Comparison of ENCODE assay signal across 8 mouse cellular contexts in genomic region chr2:103565732-103566422, GRCm38 (mm10). TPM values are rescaled to one million over a fixed set of nuclear protein-coding genes. Genes with fewer than 3 reads are reported as not detected.
DNase-seq lines count a peak whose midpoint lies in the region; ATAC-seq lines count a peak whose summit lies in the region.

TSS of gene Abtb2 (plus strand) at chr2:103566310.

- H3K4me2 ChIP-seq in hindbrain, embryonic 16.5 days (ENCODE audit: low read length) = peak within 1 kb of the TSS; percentile 99

- no peaks in the 10 kb centered on the region for H3K9me3 ChIP-seq in hindbrain, embryonic 16.5 days (ENCODE audit: control insufficient read depth, low read length)

- DNase-seq in ZHBTc4 (ENCODE audit: low read depth, low spot score) = peak; percentile 96
- peak; percentile 67 to 85 for DNase-seq in cerebellum, postnatal 4 days (ENCODE audit: low spot score in 2 of 2)
- DNase-seq in gastrocnemius, adult 18-20 months (ENCODE audit: low spot score) = peak; percentile 95
- peak; percentile 83 to 85 for DNase-seq in left cerebral cortex, adult 18-20 months (ENCODE audit: low spot score in 2 of 2)
- peak; percentile 93 to 95 for DNase-seq in lung, postnatal 4 days
- DNase-seq in retina, postnatal 1 day = peak; percentile 98
- peak; percentile 92 for DNase-seq in thymus, postnatal 4 days

- H3K27me3 ChIP-seq in hindbrain, embryonic 16.5 days (replicated peaks; ENCODE audit: control insufficient read depth, insufficient read depth, low read length) = peaks cover 5% of the 10 kb centered on the region

- H3K4me1 ChIP-seq in hindbrain, embryonic 16.5 days (ENCODE audit: control insufficient read depth, insufficient read depth, low read depth, low read length) = peaks cover 27% of the 10 kb centered on the region

- H3K9ac ChIP-seq in hindbrain, embryonic 16.5 days (ENCODE audit: low read depth, low read length) = peak within 1 kb of the TSS; percentile 71

- H3K4me3 ChIP-seq in hindbrain, embryonic 16.5 days (ENCODE audit: low read length) = peak within 1 kb of the TSS; percentile 75

- H3K27ac ChIP-seq in hindbrain, embryonic 16.5 days (ENCODE audit: low read depth, low read length) = peak within 1 kb of the TSS; percentile 77

- no peaks in the 10 kb centered on the region for H3K36me3 ChIP-seq in hindbrain, embryonic 16.5 days (ENCODE audit: control insufficient read depth, insufficient read depth, low read length)

- ATAC-seq in hindbrain, embryonic 16.5 days = peak; percentile 96

- under 1% methylated on average over 34 of the region's 34 CpGs for WGBS in hindbrain, embryonic 16.5 days

RNA-seq across cellular contexts. Expression of gene Abtb2, which starts in this region (rescaled TPM):
- 10 to 100 TPM in 1 of 2 experiments, 1 to 10 TPM in 1; 6.9 to 11.3 TPM for total RNA-seq in gastrocnemius, adult 18-20 months (2021)
- 10.0 and 13.0 TPM in 2 replicates for polyA plus RNA-seq in hindbrain, embryonic 16.5 days (2015; fragmentation: Nextera tagmentation; extraction: Ambion mirVana)
- 1 to 10 TPM; 7.7 to 8.3 TPM for total RNA-seq in left cerebral cortex, adult 18-20 months (2021)

Comparison
In these comparisons a context has a peak if more than half of its experiments do, and no peak if none do; other contexts are left out.
1. Peak in every context shown above with its lines: DNase-seq, ATAC-seq, H3K4me3 ChIP-seq and H3K27ac ChIP-seq.